Mouse (Mus musculus) G1E (cell line): ENCODE results near the gene Wdr24.

Experiments used
- CTCF ChIP-seq: IDR thresholded peaks from 2 replicates; pipeline ENCODE4 v1.5.1; 2012; ENCODE audit warnings: low read depth, low read length, inconsistent platforms, mixed read lengths
- GATA2 ChIP-seq: IDR thresholded peaks from 2 replicates; pipeline ENCODE4 v1.6.1; 2012; ENCODE audit warnings: low read depth, low read length, inconsistent platforms, borderline replicate concordance
- TAL1 ChIP-seq: conservative IDR thresholded peaks from 2 replicates; pipeline ENCODE4 v1.6.1; 2012; ENCODE audit warnings: low read depth, low read length, inconsistent platforms, mixed read lengths

DNA sequence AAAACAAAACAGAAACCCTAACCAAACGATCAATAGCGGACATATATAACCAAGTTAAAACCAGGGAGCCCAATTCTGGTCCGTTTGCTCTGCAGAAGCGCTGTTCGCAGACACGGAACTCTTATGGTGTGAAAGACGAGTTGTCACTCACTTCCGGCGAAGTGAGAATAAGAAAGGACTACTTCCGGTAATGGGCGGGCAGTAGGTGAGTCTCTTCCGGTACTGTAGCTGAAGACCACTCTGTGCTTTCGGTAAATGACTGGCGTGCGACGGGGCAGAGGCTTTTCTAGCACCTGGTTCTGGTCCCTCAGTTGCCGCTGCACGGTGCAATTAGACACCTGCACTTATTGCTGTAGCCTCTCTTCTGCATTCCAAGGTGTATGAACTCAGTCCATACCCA lies at the start of gene Wdr24:
- TF ChIP-seq CTCF (no peak), TAL1 (no peak), GATA2 (no peak)
